Mouse (Mus musculus) MEL (cell line): ENCODE measurements around the gene Myh3. TPM values are rescaled to one million over a fixed set of nuclear protein-coding genes. Genes with fewer than 3 reads are reported as not detected.
"Not testable (repeated sequence)": the region's sequence is repeated elsewhere in the genome, so short reads cannot be mapped to it uniquely, and the experiment has no call there.

Experiments used
- DNase-seq: peaks from one replicate; pipeline ENCODE4 v3.0.0; 2011; ENCODE audit warnings: low read depth, low spot score
- H3K27ac ChIP-seq: 2 replicates; pipeline ENCODE4 v1.5.1; 2012; ENCODE audit warnings: low read depth, mild to moderate bottlenecking, control low read depth, low read length, moderate library complexity; ENCODE audit not compliant: control insufficient read depth
- H3K27me3 ChIP-seq, 2 experiments: fragments of 150-350 bp in 1 of 2; sonication (generic) in 1 of 2; 2 replicates each; pipeline ENCODE4 v1.6.1; 2012; ENCODE audit warnings: low read length in 2 of 2, mild to moderate bottlenecking in 2 of 2, improper control_type of control experiment in 1 of 2, moderate library complexity in 1 of 2; ENCODE audit not compliant: insufficient read depth in 2 of 2, control insufficient read depth in 1 of 2
- H3K36me3 ChIP-seq, 2 experiments: 2 replicates each; pipeline ENCODE4 v1.6.1; 2012 to 2014; ENCODE audit warnings: low read length in 2 of 2, improper control_type of control experiment in 1 of 2, inconsistent platforms in 1 of 2, mild to moderate bottlenecking in 1 of 2; ENCODE audit not compliant: insufficient read depth in 2 of 2, control insufficient read depth in 1 of 2
- H3K4me1 ChIP-seq, 2 experiments: fragments of 150-350 bp in 1 of 2; sonication (generic) in 1 of 2; 2 replicates each; pipeline ENCODE4 v1.6.1; 2012; ENCODE audit warnings: low read length in 2 of 2, improper control_type of control experiment in 1 of 2, mild to moderate bottlenecking in 1 of 2; ENCODE audit not compliant: insufficient read depth in 2 of 2, control insufficient read depth in 1 of 2
- H3K4me3 ChIP-seq, 2 experiments: fragments of 150-350 bp in 1 of 2; sonication (generic) in 1 of 2; 2 replicates each; pipeline ENCODE4 v1.5.1; 2012; ENCODE audit warnings: low read depth in 2 of 2, low read length in 2 of 2, mild to moderate bottlenecking in 2 of 2, moderate library complexity in 2 of 2, control low read depth in 1 of 2, improper control_type of control experiment in 1 of 2; ENCODE audit not compliant: control insufficient read depth in 1 of 2, insufficient read depth in 1 of 2
- H3K79me2 ChIP-seq: 2 replicates; pipeline ENCODE4 v1.6.1; 2012; ENCODE audit warnings: mild to moderate bottlenecking, low read length, moderate library complexity; ENCODE audit not compliant: control insufficient read depth, poor library complexity, insufficient read depth
- H3K9ac ChIP-seq: 2 replicates; pipeline ENCODE4 v1.6.1; 2012; ENCODE audit warnings: low read depth, mild to moderate bottlenecking, control low read depth, low read length, moderate library complexity; ENCODE audit not compliant: control insufficient read depth, poor library complexity, severe bottlenecking
- H3K9me3 ChIP-seq: fragments of 150-350 bp; sonication (generic); replicated peaks from 2 replicates; pipeline ENCODE4 v1.6.1; 2012; ENCODE audit warnings: mild to moderate bottlenecking, low read length, improper control_type of control experiment, moderate library complexity; ENCODE audit not compliant: insufficient read depth
- CTCF ChIP-seq, 3 experiments: IDR thresholded peaks in 2 of 3; conservative IDR thresholded peaks in 1 of 3; 2 replicates each; pipeline ENCODE4 v1.5.1; 2011 to 2012; ENCODE audit warnings: low read length in 3 of 3, low read depth in 2 of 3, mild to moderate bottlenecking in 2 of 3, improper control_type of control experiment in 1 of 3, inconsistent platforms in 1 of 3, mixed read lengths in 1 of 3, moderate library complexity in 1 of 3; ENCODE audit not compliant: control insufficient read depth in 1 of 3, insufficient read depth in 1 of 3, poor library complexity in 1 of 3, severe bottlenecking in 1 of 3
- E2F4 ChIP-seq: IDR thresholded peaks from 2 replicates; pipeline ENCODE4 v1.6.1; 2011; ENCODE audit warnings: low read depth, low read length, improper control_type of control experiment, borderline replicate concordance
- ELF1 ChIP-seq: IDR thresholded peaks from 2 replicates; pipeline ENCODE4 v1.6.1; 2014; ENCODE audit warnings: low read depth, mild to moderate bottlenecking, inconsistent platforms, low read length, improper control_type of control experiment, moderate library complexity
- EP300 ChIP-seq, 2 experiments: IDR thresholded peaks; 2 replicates each; pipeline ENCODE4 v1.6.1; 2011; ENCODE audit warnings: improper control_type of control experiment in 2 of 2, low read length in 2 of 2, low read depth in 1 of 2, mild to moderate bottlenecking in 1 of 2
- GABPA ChIP-seq: IDR thresholded peaks from 2 replicates; pipeline ENCODE4 v1.6.1; 2012; ENCODE audit warnings: low read depth, mild to moderate bottlenecking, inconsistent platforms, low read length, improper control_type of control experiment, moderate library complexity
- HCFC1 ChIP-seq: IDR thresholded peaks from 2 replicates; pipeline ENCODE4 v1.6.1; 2012; ENCODE audit warnings: low read depth, mild to moderate bottlenecking, inconsistent platforms, low read length, improper control_type of control experiment, moderate library complexity
- JUND ChIP-seq: IDR thresholded peaks from 2 replicates; pipeline ENCODE4 v1.6.1; 2011; ENCODE audit warnings: low read depth, mild to moderate bottlenecking, improper control_type of control experiment, low read length
- MAFK ChIP-seq: IDR thresholded peaks from 2 replicates; pipeline ENCODE4 v1.6.1; 2011; ENCODE audit warnings: low read depth, mild to moderate bottlenecking, low read length, improper control_type of control experiment, borderline replicate concordance
- MAZ ChIP-seq: IDR thresholded peaks from 2 replicates; pipeline ENCODE4 v1.6.1; 2012; ENCODE audit warnings: low read depth, mild to moderate bottlenecking, inconsistent platforms, low read length, improper control_type of control experiment
- MEF2A ChIP-seq: IDR thresholded peaks from 2 replicates; pipeline ENCODE4 v1.6.1; 2014; ENCODE audit warnings: low read depth, mild to moderate bottlenecking, inconsistent platforms, low read length, improper control_type of control experiment; ENCODE audit not compliant: poor library complexity, insufficient replicate concordance, severe bottlenecking; ENCODE audit errors: extremely low read depth
- MYC ChIP-seq: IDR thresholded peaks from 2 replicates; pipeline ENCODE4 v1.6.1; 2011; ENCODE audit warnings: low read depth, mild to moderate bottlenecking, low read length, improper control_type of control experiment, moderate library complexity
- NRF1 ChIP-seq: IDR thresholded peaks from 2 replicates; pipeline ENCODE4 v1.6.1; 2014; ENCODE audit warnings: low read depth, mild to moderate bottlenecking, inconsistent platforms, low read length, improper control_type of control experiment, moderate library complexity; ENCODE audit not compliant: poor library complexity, insufficient read depth, severe bottlenecking
- POLR2AphosphoS5 ChIP-seq: IDR thresholded peaks from 2 replicates; pipeline ENCODE4 v1.6.1; 2012; ENCODE audit warnings: low read depth, borderline replicate concordance, mild to moderate bottlenecking, inconsistent platforms, low read length, moderate library complexity, mixed read lengths
- RAD21 ChIP-seq: IDR thresholded peaks from 2 replicates; pipeline ENCODE4 v1.6.1; 2011; ENCODE audit warnings: mild to moderate bottlenecking, low read depth, low read length, improper control_type of control experiment
- TAL1 ChIP-seq: IDR thresholded peaks from 2 replicates; pipeline ENCODE4 v1.6.1; 2012; ENCODE audit warnings: mild to moderate bottlenecking, inconsistent platforms, low read length, moderate library complexity, mixed read lengths
- TBP ChIP-seq: IDR thresholded peaks from 2 replicates; pipeline ENCODE4 v1.8.0; 2011; ENCODE audit warnings: low read depth, low read length, improper control_type of control experiment
- UBTF ChIP-seq: IDR thresholded peaks from 2 replicates; pipeline ENCODE4 v1.6.1; 2012; ENCODE audit warnings: low read depth, mild to moderate bottlenecking, inconsistent platforms, low read length, improper control_type of control experiment, moderate library complexity, borderline replicate concordance; ENCODE audit not compliant: insufficient read depth
- USF2 ChIP-seq, 2 experiments: IDR thresholded peaks; 2 replicates each; pipeline ENCODE4 v1.6.1; 2011 to 2012; ENCODE audit warnings: improper control_type of control experiment in 2 of 2, low read length in 2 of 2, borderline replicate concordance in 1 of 2, inconsistent platforms in 1 of 2, low read depth in 1 of 2, mild to moderate bottlenecking in 1 of 2; ENCODE audit not compliant: insufficient read depth in 1 of 2
- polyA plus RNA-seq, 2 experiments: library from polyadenylated mRNA; stranded (reverse) in 1 of 2; unstranded in 1 of 2; fragments of >175 nt in 1 of 2; fragments of >200 nt in 1 of 2; gene quantifications; 2 replicates each; pipeline versions ENCODE4 v1.2.1 to v1.2.4; 2012; ENCODE audit warnings: low replicate concordance in 2 of 2, low read depth in 1 of 2; ENCODE audit not compliant: insufficient read length in 2 of 2, insufficient read depth in 1 of 2, missing spikeins in 1 of 2
- total RNA-seq: library from RNA; depleted of rRNA; stranded (reverse); fragments of 300-350 nt; gene quantifications from 2 replicates; pipeline ENCODE4 v1.2.3, GENCODE M21; 2012

Myh3 gene
- total and polyA plus RNA-seq, 3 experiments = 0.81 to 1.7 TPM; not detected in 1

- H3K79me2 ChIP-seq, DNase-seq, H3K36me3 ChIP-seq, H3K27ac ChIP-seq, H3K4me1 ChIP-seq, H3K9me3 ChIP-seq, H3K27me3 ChIP-seq, H3K4me3 ChIP-seq, H3K9ac ChIP-seq: not testable (repeated sequence)
These were observed 14.3 kb downstream of the Myh3 start for GRCm38 (mm10) chr11:67092354-67092753.

- TF ChIP-seq POLR2AphosphoS5 (no peak), JUND (no peak), GABPA (no peak), TBP (no peak), MYC (no peak), E2F4 (no peak), RAD21 (no peak), UBTF (no peak), MAZ (no peak)
- Histone ChIP-seq H3K4me1 (no peaks in the 10 kb centered on the region), H3K27ac (no peak overlapping the region), H3K9me3 (no peaks in the 10 kb centered on the region), H3K36me3 (no peaks in the 10 kb centered on the region), H3K79me2 (no peaks in the 10 kb centered on the region), H3K27me3 (no peaks in the 10 kb centered on the region), H3K4me3 (no peak overlapping the region), H3K9ac (no peak overlapping the region)
- no peak for DNase-seq
These were observed 15.1 kb downstream of the Myh3 start for GRCm38 (mm10) chr11:67093201-67093600.

- no peaks in the 10 kb centered on the region for H3K9me3 ChIP-seq
- no peaks in the 10 kb centered on the region for H3K4me1 ChIP-seq
- H3K79me2 ChIP-seq = no peaks in the 10 kb centered on the region
- H3K4me3 ChIP-seq = no peak overlapping the region
- no peak for DNase-seq
- H3K36me3 ChIP-seq = no peaks in the 10 kb centered on the region
- no peaks in the 10 kb centered on the region for H3K27me3 ChIP-seq
- no peak overlapping the region for H3K9ac ChIP-seq
- H3K27ac ChIP-seq = no peak overlapping the region
- TF ChIP-seq NRF1 (no peak), MEF2A (no peak), ELF1 (no peak), MAFK (no peak), USF2 (IDR thresholded peaks at IDR 0.05; ENCODE audit: borderline replicate concordance in 1 of 2, insufficient read depth in 1 of 2, low read depth in 1 of 2, low read length in 2 of 2) (no peak), GABPA (no peak), RAD21 (no peak), EP300 (IDR thresholded peaks at IDR 0.05; ENCODE audit: low read depth in 1 of 2, low read length in 2 of 2) (no peak), HCFC1 (no peak), CTCF (IDR thresholded peaks at IDR 0.05 in 2 of 3, conservative IDR thresholded peaks at IDR 0.05 in 1 of 3; ENCODE audit: control insufficient read depth in 1 of 3, insufficient read depth in 1 of 3, low read depth in 2 of 3, low read length in 3 of 3, poor library complexity in 1 of 3, severe bottlenecking in 1 of 3) (no peak), TAL1 (no peak)
These were observed 15.6 kb downstream of the Myh3 start for GRCm38 (mm10) chr11:67093652-67094051.
